ENCODE assay signal across 8 mouse cellular contexts in the genomic region with DNA sequence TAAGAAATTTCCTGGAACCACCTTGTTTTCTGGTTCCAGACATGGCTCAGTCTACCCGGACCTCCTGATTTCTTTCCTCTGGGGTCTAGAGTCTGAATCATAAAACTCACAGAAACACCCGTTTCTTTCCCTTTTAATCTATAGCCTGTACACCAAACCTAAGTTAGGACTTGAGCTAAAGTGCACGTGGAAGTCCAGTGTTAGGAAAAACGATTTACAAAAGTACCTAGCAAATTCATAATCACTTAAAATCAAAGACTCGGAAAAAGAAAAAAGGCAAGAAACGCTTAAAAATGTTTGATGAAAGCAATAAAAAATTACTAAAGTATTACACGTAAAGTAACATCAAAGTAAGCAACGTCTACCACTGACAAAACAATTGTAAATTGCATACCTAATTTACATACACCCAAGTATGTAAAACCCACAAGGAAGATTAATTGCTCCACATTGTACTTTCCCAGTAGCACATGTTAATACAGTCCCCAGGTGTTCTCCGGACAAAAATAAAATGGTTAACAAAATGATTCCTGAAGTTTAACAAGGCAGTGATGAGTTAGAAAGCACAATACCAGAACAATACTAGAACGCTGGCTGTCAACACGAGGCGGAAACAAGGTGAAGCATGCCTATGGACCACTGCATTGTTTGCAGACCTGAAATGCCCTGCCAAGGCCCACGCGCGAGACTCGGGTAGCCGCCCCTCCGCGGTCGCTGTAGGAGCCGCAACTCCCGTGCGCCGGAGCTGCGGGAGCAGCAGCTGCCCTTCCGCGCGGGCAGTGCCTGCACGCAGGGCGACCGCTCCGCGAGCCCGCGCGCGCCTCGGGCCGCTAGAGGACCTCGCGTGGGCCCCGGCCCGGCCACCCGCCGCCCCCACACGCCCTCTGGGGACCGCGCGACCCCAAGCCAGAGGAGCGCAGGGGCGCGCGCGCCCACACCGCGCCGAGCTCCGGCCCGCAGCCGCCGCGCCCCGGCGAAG. TPM values are rescaled to one million over a fixed set of nuclear protein-coding genes. Genes with fewer than 3 reads are reported as not detected.
DNase-seq lines count a peak whose midpoint lies in the region; ATAC-seq and TF ChIP-seq lines count a peak whose summit lies in the region.

No protein-coding gene starts in this region.

- intact Hi-C loops in heart, postnatal 14 days (cut with DNase I), result loop anchor here (2.0 to 5.0 kb wide), 3 partner anchors 71 to 178 kb away; no protein-coding TSS in a partner anchor

- TF ChIP-seq POLR2A in testis, adult 2 months (IDR thresholded peaks at IDR 0.05; ENCODE audit: control insufficient read depth, low read depth, low read length), result no peak

- H3K9ac ChIP-seq in forebrain, embryonic 12.5 days, result peak overlapping the region; percentile 89
- H3K9ac ChIP-seq in neural tube, embryonic 13.5 days, result peak overlapping the region; percentile 92

- no peaks in the 10 kb centered on the region for H3K4me1 ChIP-seq in brown adipose tissue, adult 24 weeks (ENCODE audit: control insufficient read depth, insufficient read depth, insufficient read length, low read length)
- H3K4me1 ChIP-seq in forebrain, embryonic 12.5 days, result peaks cover 17% of the 10 kb centered on the region
- peaks cover 34% of the 10 kb centered on the region for H3K4me1 ChIP-seq in neural tube, embryonic 13.5 days (replicated peaks)
- H3K4me1 ChIP-seq in testis, adult 2 months (ENCODE audit: control insufficient read depth, insufficient read depth, low read length), result peaks cover 4% of the 10 kb centered on the region; the same call in 1 of the 2 replicates

- no peak; the same call in 1 of the 2 replicates for ATAC-seq in forebrain, embryonic 12.5 days (ENCODE audit: low FRiP score)
- ATAC-seq in neural tube, embryonic 13.5 days (ENCODE audit: low read depth), result peak; percentile 57

- H3K9me3 ChIP-seq in forebrain, embryonic 12.5 days, result no peaks in the 10 kb centered on the region
- no peaks in the 10 kb centered on the region for H3K9me3 ChIP-seq in neural tube, embryonic 13.5 days

- peak overlapping the region; percentile 71 for H3K4me3 ChIP-seq in brown adipose tissue, adult 24 weeks (ENCODE audit: insufficient read depth, low read depth, low read length)
- peak overlapping the region; percentile 88 for H3K4me3 ChIP-seq in forebrain, embryonic 12.5 days (replicated peaks)
- H3K4me3 ChIP-seq in layer of hippocampus, adult 2 months, result peak overlapping the region; percentile 80
- H3K4me3 ChIP-seq in neural tube, embryonic 13.5 days, result peak overlapping the region; percentile 78
- peak overlapping the region; percentile 95 for H3K4me3 ChIP-seq in testis, adult 2 months (ENCODE audit: control insufficient read depth, low read depth, low read length)

- peaks cover 7% of the 10 kb centered on the region for H3K36me3 ChIP-seq in forebrain, embryonic 12.5 days (replicated peaks)
- H3K36me3 ChIP-seq in neural tube, embryonic 13.5 days, result no peaks in the 10 kb centered on the region
- no peaks in the 10 kb centered on the region for H3K36me3 ChIP-seq in testis, adult 2 months (ENCODE audit: control insufficient read depth, insufficient read depth, low read length)

- H3K27ac ChIP-seq in brown adipose tissue, adult 24 weeks (replicated peaks; ENCODE audit: low read depth, low read length), result no peak overlapping the region
- peak overlapping the region; percentile 98 for H3K27ac ChIP-seq in forebrain, embryonic 12.5 days
- H3K27ac ChIP-seq in layer of hippocampus, adult 2 months, result peak overlapping the region; percentile 90
- peak overlapping the region; percentile 97 for H3K27ac ChIP-seq in neural tube, embryonic 13.5 days (replicated peaks)
- peak overlapping the region; percentile 87 for H3K27ac ChIP-seq in testis, adult 2 months (ENCODE audit: control insufficient read depth, insufficient read depth, low read depth, low read length)

- H3K4me2 ChIP-seq in forebrain, embryonic 12.5 days, result peak overlapping the region; percentile 56
- peak overlapping the region; percentile 60 for H3K4me2 ChIP-seq in neural tube, embryonic 13.5 days

- TF ChIP-seq CTCF in layer of hippocampus, adult 2 months (conservative IDR thresholded peaks at IDR 0.05), result no peak; the same call in 1 of the 2 replicates
- no peak for TF ChIP-seq CTCF in testis, adult 2 months (IDR thresholded peaks at IDR 0.05; ENCODE audit: control insufficient read depth, insufficient read depth, insufficient replicate concordance, low read depth, low read length)

- peak; percentile 35 to 39 for DNase-seq in CD8-positive naive resting alpha-beta T cell, adult 2 months (ENCODE audit: low read depth in 2 of 2, low spot score in 2 of 2)
- peak; percentile 56 to 62 for DNase-seq in heart, postnatal 14 days
- DNase-seq in layer of hippocampus, adult 2 months (ENCODE audit: low spot score in 2 of 2), result peak; percentile 20 to 22
- peak; percentile 46 to 49 for DNase-seq in lung, adult 18-20 months

- no peaks in the 10 kb centered on the region for H3K27me3 ChIP-seq in forebrain, embryonic 12.5 days
- H3K27me3 ChIP-seq in neural tube, embryonic 13.5 days, result no peaks in the 10 kb centered on the region
- H3K27me3 ChIP-seq in testis, adult 2 months (ENCODE audit: control insufficient read depth, insufficient read depth, low read length), result no peaks in the 10 kb centered on the region

- 2% methylated on average over 40 of the region's 64 CpGs for WGBS in forebrain, embryonic 12.5 days
- 1% methylated on average over 50 of the region's 64 CpGs for WGBS in neural tube, embryonic 13.5 days

RNA-seq across cellular contexts. Expression of gene Phtf2, which starts 0.8 kb away (rescaled TPM):
- 9.7 and 16.3 TPM in 2 replicates for polyA plus RNA-seq in brown adipose tissue, adult 24 weeks (2012; ENCODE audit: insufficient read depth, insufficient read length, missing spikeins)
- polyA plus RNA-seq in forebrain, embryonic 12.5 days (2016; fragmentation: Nextera tagmentation; extraction: Ambion mirVana), result 23.8 and 24.8 TPM in 2 replicates
- 10 to 100 TPM; 70.3 to 82.1 TPM for total RNA-seq in heart, postnatal 14 days (2021)
- 10 to 100 TPM; 12.1 to 13.6 TPM for total RNA-seq in layer of hippocampus, adult 2 months (2021)
- 25.3 and 26.2 TPM in 2 replicates for polyA plus RNA-seq in neural tube, embryonic 13.5 days (2015; fragmentation: Nextera tagmentation; extraction: Ambion mirVana)
- polyA plus RNA-seq in testis, adult 2 months (2012; rRNA removed), result 2.2 and 2.7 TPM in 2 replicates

RNA-seq across cellular contexts. Expression of gene Tmem60, which starts 0.9 kb away (rescaled TPM):
- polyA plus RNA-seq in brown adipose tissue, adult 24 weeks (2012; ENCODE audit: insufficient read depth, insufficient read length, missing spikeins), result 46.3 and 66.7 TPM in 2 replicates
- 56.9 and 57.7 TPM in 2 replicates for polyA plus RNA-seq in forebrain, embryonic 12.5 days (2016; fragmentation: Nextera tagmentation; extraction: Ambion mirVana)
- 10 to 100 TPM; 22.0 to 22.3 TPM for total RNA-seq in heart, postnatal 14 days (2021)
- 10 to 100 TPM; 19.7 to 21.8 TPM for total RNA-seq in layer of hippocampus, adult 2 months (2021)
- polyA plus RNA-seq in neural tube, embryonic 13.5 days (2015; fragmentation: Nextera tagmentation; extraction: Ambion mirVana), result 73.0 and 73.9 TPM in 2 replicates
- polyA plus RNA-seq in testis, adult 2 months (2012; rRNA removed), result 75.0 and 84.1 TPM in 2 replicates
